Mouse (Mus musculus): ENCODE measurements around the gene Rsad1.

- no peak for TF ChIP-seq POLR2A (IDR thresholded peaks at IDR 0.05; ENCODE audit: low read depth, low read length)
- TF ChIP-seq CTCF (IDR thresholded peaks at IDR 0.05; ENCODE audit: extremely low read depth, insufficient read length, insufficient replicate concordance, low read depth, low read length): no peak
Measured at GRCm38 (mm10) chr11:94491749-94492099, 57.3 kb downstream of the Rsad1 start.

All from small intestine, adult 2 months (tissue).